Mouse (Mus musculus): ENCODE measurements around the gene Katnal1. TPM values are rescaled to one million over a fixed set of nuclear protein-coding genes. Genes with fewer than 3 reads are reported as not detected.
A peak's percentile ranks its signal among the peaks of the same experiment; 100 is the strongest.

The Katnal1 gene
- polyA plus RNA-seq, 1 experiment from 2014 or later = 42.3 TPM

GRCm38 (mm10) chr5:148924586-148924985 lies 4.5 kb downstream of the Katnal1 start:
- H3K4me2 ChIP-seq (ENCODE audit: low read depth, low read length) = no peak overlapping the region
- H3K4me3 ChIP-seq (ENCODE audit: low read depth, low read length) = no peak overlapping the region
- H3K9me3 ChIP-seq (ENCODE audit: control insufficient read depth, low read length) = no peaks in the 10 kb centered on the region
- 92% methylated on average over 12 of the region's 12 CpGs for WGBS
- H3K36me3 ChIP-seq (ENCODE audit: control insufficient read depth, insufficient read depth, low read length) = no peaks in the 10 kb centered on the region
- H3K27me3 ChIP-seq (ENCODE audit: control insufficient read depth, insufficient read depth, low read length) = no peaks in the 10 kb centered on the region
- peaks cover 3% of the 10 kb centered on the region; the same call in 1 of the 2 replicates for H3K4me1 ChIP-seq (ENCODE audit: control insufficient read depth, insufficient read depth, low read length)
- no peak for ATAC-seq (ENCODE audit: low read depth)
- no peak overlapping the region for H3K27ac ChIP-seq (ENCODE audit: low read depth, low read length)
- no peak overlapping the region for H3K9ac ChIP-seq (replicated peaks; ENCODE audit: low read depth, low read length)

- WGBS = 84% methylated on average over 9 of the region's 9 CpGs
Observed at GRCm38 (mm10) chr5:148924051-148924450, 5.1 kb downstream of the Katnal1 start.

DNA sequence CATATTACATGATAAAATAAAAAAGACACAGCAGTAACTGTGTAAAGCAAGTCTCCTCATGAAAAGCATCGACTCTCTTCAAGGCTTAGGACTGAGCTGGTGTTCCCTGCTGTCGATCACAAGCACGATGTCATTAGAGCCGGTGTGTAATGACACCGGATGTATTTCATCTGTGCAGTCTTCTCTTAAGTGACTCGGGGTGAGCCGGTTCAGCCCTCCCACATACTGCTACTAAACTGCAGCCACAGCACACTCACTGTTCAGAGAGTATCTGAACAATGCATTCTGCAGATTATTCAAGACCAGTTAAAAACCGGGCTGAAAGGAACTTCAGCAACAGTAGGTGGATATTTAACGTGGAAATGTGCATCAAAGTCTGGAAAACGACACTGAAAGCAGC lies 5.7 kb downstream of the Katnal1 start:
- no peak overlapping the region for H3K9ac ChIP-seq (replicated peaks; ENCODE audit: low read depth, low read length)
- no peaks in the 10 kb centered on the region for H3K27me3 ChIP-seq (ENCODE audit: control insufficient read depth, insufficient read depth, low read length)
- H3K4me2 ChIP-seq (ENCODE audit: low read depth, low read length) = no peak overlapping the region
- no peak overlapping the region for H3K27ac ChIP-seq (ENCODE audit: low read depth, low read length)
- peaks cover 2% of the 10 kb centered on the region; the same call in 1 of the 2 replicates for H3K36me3 ChIP-seq (ENCODE audit: control insufficient read depth, insufficient read depth, low read length)
- H3K4me1 ChIP-seq (ENCODE audit: control insufficient read depth, insufficient read depth, low read length) = no peaks in the 10 kb centered on the region
- 68% methylated on average over 10 of the region's 10 CpGs for WGBS
- no peaks in the 10 kb centered on the region for H3K9me3 ChIP-seq (ENCODE audit: control insufficient read depth, low read length)
- no peak overlapping the region for H3K4me3 ChIP-seq (ENCODE audit: low read depth, low read length)
- ATAC-seq (ENCODE audit: low read depth) = no peak

More at GRCm38 (mm10) chr5:148924051-148924450, 5.1 kb downstream of the Katnal1 start:
- H3K9me3 ChIP-seq (ENCODE audit: control insufficient read depth, low read length) = no peaks in the 10 kb centered on the region
- no peak overlapping the region for H3K4me3 ChIP-seq (ENCODE audit: low read depth, low read length)
- no peak for ATAC-seq (ENCODE audit: low read depth)
- no peak overlapping the region for H3K27ac ChIP-seq (ENCODE audit: low read depth, low read length)
- H3K4me2 ChIP-seq (ENCODE audit: low read depth, low read length) = no peak overlapping the region
- H3K4me1 ChIP-seq (ENCODE audit: control insufficient read depth, insufficient read depth, low read length) = no peaks in the 10 kb centered on the region
- no peaks in the 10 kb centered on the region for H3K36me3 ChIP-seq (ENCODE audit: control insufficient read depth, insufficient read depth, low read length)
- no peaks in the 10 kb centered on the region for H3K27me3 ChIP-seq (ENCODE audit: control insufficient read depth, insufficient read depth, low read length)
- no peak overlapping the region for H3K9ac ChIP-seq (replicated peaks; ENCODE audit: low read depth, low read length)

DNA sequence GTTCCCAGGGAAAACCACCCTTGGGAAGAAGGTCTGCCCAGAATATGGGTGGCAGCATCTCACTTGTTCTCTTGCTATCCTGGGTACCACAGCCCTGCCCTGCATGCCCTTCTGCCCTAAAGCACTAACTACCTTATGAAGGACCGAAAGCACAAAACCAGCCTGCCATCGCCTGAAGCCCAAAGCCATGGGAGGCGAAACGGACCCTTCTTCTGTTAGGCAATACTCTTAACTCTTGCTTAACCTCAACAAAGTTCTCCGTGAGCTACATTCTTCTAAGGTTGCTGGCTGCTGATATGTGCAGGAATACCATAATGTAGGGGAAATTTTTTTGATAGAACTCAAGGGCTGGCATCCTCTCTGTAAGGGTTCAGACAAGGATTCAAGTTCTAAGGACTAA lies 6.3 kb downstream of the Katnal1 start:
- peaks cover 9% of the 10 kb centered on the region; the same call in 1 of the 2 replicates for H3K36me3 ChIP-seq (ENCODE audit: control insufficient read depth, insufficient read depth, low read length)
- H3K4me3 ChIP-seq (ENCODE audit: low read depth, low read length) = no peak overlapping the region
- H3K9me3 ChIP-seq (ENCODE audit: control insufficient read depth, low read length) = no peaks in the 10 kb centered on the region
- WGBS = 92% methylated on average over 5 of the region's 5 CpGs
- no peaks in the 10 kb centered on the region for H3K4me1 ChIP-seq (ENCODE audit: control insufficient read depth, insufficient read depth, low read length)
- H3K27me3 ChIP-seq (ENCODE audit: control insufficient read depth, insufficient read depth, low read length) = no peaks in the 10 kb centered on the region
- no peak overlapping the region for H3K27ac ChIP-seq (ENCODE audit: low read depth, low read length)
- no peak for ATAC-seq (ENCODE audit: low read depth)
- H3K9ac ChIP-seq (replicated peaks; ENCODE audit: low read depth, low read length) = no peak overlapping the region
- H3K4me2 ChIP-seq (ENCODE audit: low read depth, low read length) = no peak overlapping the region

DNA sequence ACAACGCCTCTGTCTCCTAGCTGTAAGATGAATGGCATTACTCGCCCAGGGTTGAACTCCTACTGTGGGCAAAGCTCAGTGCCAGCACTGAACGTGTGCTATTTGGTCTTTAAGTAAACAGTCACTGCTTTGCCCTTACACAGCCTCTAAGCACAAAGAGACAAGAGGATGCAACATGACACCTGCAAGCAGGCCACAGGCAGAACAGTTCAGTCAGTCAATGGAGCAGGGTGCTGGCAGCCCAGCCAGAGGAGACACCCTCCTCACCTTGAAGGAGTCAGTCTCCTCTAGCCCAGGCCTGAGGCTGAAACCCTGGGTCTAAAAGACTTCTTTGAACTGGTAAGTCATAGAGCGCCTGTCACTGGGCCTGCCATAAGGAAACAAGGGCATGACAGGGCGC lies 11.1 kb downstream of the Katnal1 start:
- no peaks in the 10 kb centered on the region for H3K9me3 ChIP-seq (ENCODE audit: control insufficient read depth, low read length)
- 69% methylated on average over 5 of the region's 5 CpGs for WGBS
- H3K9ac ChIP-seq (replicated peaks; ENCODE audit: low read depth, low read length) = no peak overlapping the region
- no peaks in the 10 kb centered on the region for H3K4me1 ChIP-seq (ENCODE audit: control insufficient read depth, insufficient read depth, low read length)
- no peak for ATAC-seq (ENCODE audit: low read depth)
- no peak overlapping the region for H3K27ac ChIP-seq (ENCODE audit: low read depth, low read length)
- H3K4me2 ChIP-seq (ENCODE audit: low read depth, low read length) = no peak overlapping the region
- H3K4me3 ChIP-seq (ENCODE audit: low read depth, low read length) = no peak overlapping the region
- H3K27me3 ChIP-seq (ENCODE audit: control insufficient read depth, insufficient read depth, low read length) = no peaks in the 10 kb centered on the region
- peaks cover 16% of the 10 kb centered on the region for H3K36me3 ChIP-seq (ENCODE audit: control insufficient read depth, insufficient read depth, low read length)

DNA sequence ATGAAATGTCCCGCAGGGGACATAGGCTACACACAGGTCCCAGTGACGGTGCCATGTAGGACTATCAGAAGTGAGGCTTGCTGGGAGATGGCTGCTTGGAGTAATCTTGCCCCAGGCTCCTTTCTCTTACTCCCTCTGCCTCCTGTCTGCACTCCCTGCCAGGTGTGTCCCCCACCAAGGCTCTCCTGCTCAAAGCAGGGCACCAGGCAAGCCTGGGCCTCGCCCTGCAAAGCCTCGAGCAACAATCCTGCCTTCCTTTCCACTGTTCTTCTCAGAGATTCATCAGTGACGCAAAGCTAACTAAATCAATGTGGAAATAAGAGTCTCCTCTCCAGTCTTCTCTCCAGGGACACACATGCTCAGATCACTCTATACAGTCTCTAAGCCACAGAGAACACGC lies 12.3 kb downstream of the Katnal1 start:
- H3K9me3 ChIP-seq (ENCODE audit: control insufficient read depth, low read length) = no peaks in the 10 kb centered on the region
- H3K9ac ChIP-seq (replicated peaks; ENCODE audit: low read depth, low read length) = no peak overlapping the region
- no peak overlapping the region for H3K27ac ChIP-seq (ENCODE audit: low read depth, low read length)
- H3K27me3 ChIP-seq (ENCODE audit: control insufficient read depth, insufficient read depth, low read length) = no peaks in the 10 kb centered on the region
- peaks cover 16% of the 10 kb centered on the region for H3K36me3 ChIP-seq (ENCODE audit: control insufficient read depth, insufficient read depth, low read length)
- ATAC-seq (ENCODE audit: low read depth) = no peak
- H3K4me2 ChIP-seq (ENCODE audit: low read depth, low read length) = no peak overlapping the region
- no peak overlapping the region for H3K4me3 ChIP-seq (ENCODE audit: low read depth, low read length)
- 90% methylated on average over 6 of the region's 6 CpGs for WGBS
- H3K4me1 ChIP-seq (ENCODE audit: control insufficient read depth, insufficient read depth, low read length) = no peaks in the 10 kb centered on the region

DNA sequence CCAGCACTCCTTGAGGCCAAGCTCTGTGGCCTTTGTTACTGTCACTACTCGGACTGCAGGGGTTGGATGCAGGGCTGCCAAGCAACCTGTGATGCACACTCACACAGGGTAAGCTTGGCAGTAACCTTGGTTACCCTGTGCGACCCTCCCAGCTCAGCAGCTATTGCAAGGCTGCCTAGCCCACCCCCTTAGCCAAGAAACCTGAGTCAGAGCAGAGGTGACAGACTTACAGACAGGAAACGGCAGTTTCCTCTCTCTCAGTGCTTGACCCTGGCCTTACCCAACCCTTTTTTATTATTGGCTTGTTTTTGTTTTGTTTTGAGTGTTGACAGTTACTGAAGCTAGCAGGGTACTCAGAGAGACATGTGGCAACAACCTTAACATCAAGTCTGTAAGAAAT lies 16.9 kb downstream of the Katnal1 start:
- H3K27ac ChIP-seq (ENCODE audit: low read depth, low read length) = no peak overlapping the region
- H3K4me3 ChIP-seq (ENCODE audit: low read depth, low read length) = no peak overlapping the region
- WGBS = 65% methylated on average over 3 of the region's 3 CpGs
- no peak overlapping the region for H3K4me2 ChIP-seq (ENCODE audit: low read depth, low read length)
- no peak for ATAC-seq (ENCODE audit: low read depth)
- H3K9ac ChIP-seq (replicated peaks; ENCODE audit: low read depth, low read length) = no peak overlapping the region
- no peaks in the 10 kb centered on the region for H3K9me3 ChIP-seq (ENCODE audit: control insufficient read depth, low read length)
- H3K36me3 ChIP-seq (ENCODE audit: control insufficient read depth, insufficient read depth, low read length) = peaks cover 7% of the 10 kb centered on the region
- H3K4me1 ChIP-seq (ENCODE audit: control insufficient read depth, insufficient read depth, low read length) = peaks cover 14% of the 10 kb centered on the region; the same call in 1 of the 2 replicates
- no peaks in the 10 kb centered on the region for H3K27me3 ChIP-seq (ENCODE audit: control insufficient read depth, insufficient read depth, low read length)

DNA sequence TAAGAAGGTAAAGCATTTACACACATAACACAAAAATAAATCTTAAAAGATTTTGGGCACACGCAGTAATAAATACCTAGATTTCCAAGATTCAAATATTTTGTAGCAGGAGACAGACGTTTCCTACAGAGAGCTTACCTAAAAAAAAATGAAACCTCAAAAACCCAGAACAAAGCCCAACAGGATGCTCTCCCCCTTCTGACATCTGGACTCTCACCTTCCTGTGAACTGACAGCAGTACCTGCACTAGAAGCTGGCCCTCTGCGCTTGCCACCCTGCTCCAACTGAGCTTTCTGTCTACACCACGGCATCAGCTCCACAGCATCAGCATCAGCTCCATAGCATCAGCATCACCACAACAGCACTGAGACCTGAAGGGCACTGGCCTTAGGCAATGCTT lies 19.1 kb downstream of the Katnal1 start:
- Histone ChIP-seq H3K4me1 (ENCODE audit: control insufficient read depth, insufficient read depth, low read length) (peaks cover 14% of the 10 kb centered on the region; the same call in 1 of the 2 replicates), H3K4me2 (ENCODE audit: low read depth, low read length) (no peak overlapping the region), H3K27me3 (ENCODE audit: control insufficient read depth, insufficient read depth, low read length) (no peaks in the 10 kb centered on the region), H3K9ac (replicated peaks; ENCODE audit: low read depth, low read length) (no peak overlapping the region), H3K36me3 (ENCODE audit: control insufficient read depth, insufficient read depth, low read length) (no peaks in the 10 kb centered on the region), H3K9me3 (ENCODE audit: control insufficient read depth, low read length) (no peaks in the 10 kb centered on the region), H3K4me3 (ENCODE audit: low read depth, low read length) (no peak overlapping the region), H3K27ac (ENCODE audit: low read depth, low read length) (no peak overlapping the region)
- WGBS = 91% methylated on average over 4 of the region's 4 CpGs
- no peak for ATAC-seq (ENCODE audit: low read depth)

DNA sequence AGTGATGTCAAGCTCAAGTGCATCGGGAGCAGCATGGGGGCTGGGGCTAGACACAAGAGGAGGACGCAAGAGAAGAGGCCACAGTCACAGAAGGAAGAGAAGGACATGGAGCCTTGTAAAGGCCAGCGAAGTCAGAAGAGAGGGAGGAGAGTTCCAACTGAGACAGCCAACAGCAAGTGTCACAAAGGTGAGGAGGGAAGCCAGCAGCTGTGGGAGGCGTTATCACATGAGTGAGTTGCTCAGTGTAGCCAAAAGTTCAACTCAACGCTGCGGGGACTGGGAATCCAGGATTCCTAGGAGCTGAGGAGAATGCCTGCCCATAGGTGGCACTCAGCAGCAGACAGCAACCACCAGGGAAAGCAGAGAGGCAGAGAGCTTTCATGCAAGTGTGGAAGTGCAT lies 19.7 kb downstream of the Katnal1 start:
- 31% methylated on average over 6 of the region's 6 CpGs for WGBS
- H3K4me3 ChIP-seq (ENCODE audit: low read depth, low read length) = no peak overlapping the region
- 0 out of 2 replicates have a peak overlapping the region, but pooled peaks have one; percentile 4 for H3K9ac ChIP-seq (replicated peaks; ENCODE audit: low read depth, low read length)
- H3K4me1 ChIP-seq (ENCODE audit: control insufficient read depth, insufficient read depth, low read length) = peaks cover 14% of the 10 kb centered on the region; the same call in 1 of the 2 replicates
- no peak overlapping the region for H3K27ac ChIP-seq (ENCODE audit: low read depth, low read length)
- ATAC-seq (ENCODE audit: low read depth) = no peak
- H3K27me3 ChIP-seq (ENCODE audit: control insufficient read depth, insufficient read depth, low read length) = no peaks in the 10 kb centered on the region
- H3K4me2 ChIP-seq (ENCODE audit: low read depth, low read length) = 0 out of 2 replicates have a peak overlapping the region, but pooled peaks have one; percentile 12
- no peaks in the 10 kb centered on the region for H3K9me3 ChIP-seq (ENCODE audit: control insufficient read depth, low read length)
- H3K36me3 ChIP-seq (ENCODE audit: control insufficient read depth, insufficient read depth, low read length) = no peaks in the 10 kb centered on the region

Measured in neural tube, embryonic 14.5 days (tissue).